Mouse (Mus musculus) brain, embryonic 14.5 days (tissue): ENCODE measurements at regions not wholly inside any gene's neighbourhood (a gene's known extent, or its start where the extent isn't known, plus 50 kb on each side); places are given as distances from the start of the nearest gene placed in this dataset.

Experiments used
- CTCF ChIP-seq: fragments of 200-500 bp; IDR thresholded peaks from 2 replicates; pipeline ENCODE4 v1.5.1; 2012; ENCODE audit warnings: inconsistent platforms, mild to moderate bottlenecking, moderate library complexity, borderline replicate concordance; ENCODE audit not compliant: insufficient read depth, insufficient read length; ENCODE audit errors: extremely low read depth
- POLR2A ChIP-seq: fragments of 200-500 bp; IDR thresholded peaks from 2 replicates; pipeline ENCODE4 v1.6.1; 2012; ENCODE audit warnings: mild to moderate bottlenecking, inconsistent platforms, borderline replicate concordance; ENCODE audit not compliant: poor library complexity, insufficient read depth, insufficient read length, severe bottlenecking; ENCODE audit errors: extremely low read depth

DNA sequence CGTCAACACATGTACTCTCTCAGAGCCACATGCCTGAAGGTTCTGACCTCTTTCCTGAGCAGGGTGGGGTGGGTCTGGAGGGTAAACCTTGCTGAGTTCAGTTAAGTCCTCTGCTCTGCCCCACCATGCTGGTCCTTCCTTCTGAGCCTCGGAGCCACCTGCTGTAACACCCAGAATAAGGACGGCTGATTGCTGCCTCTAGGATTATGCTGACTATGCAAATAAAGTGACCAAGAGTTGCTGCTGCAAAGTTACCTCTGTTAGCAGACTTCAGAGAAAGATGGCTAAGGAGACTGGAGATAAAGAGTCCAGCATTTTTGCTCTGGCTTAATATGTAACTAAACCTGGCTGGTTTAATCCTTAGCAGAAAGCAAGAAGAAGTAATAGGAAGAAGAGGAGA, 177.6 kb upstream of the Adgrl2 start:
- TF ChIP-seq POLR2A (no peak), CTCF (no peak)
